Mouse (Mus musculus): ENCODE measurements at regions not wholly inside any gene's neighbourhood (a gene's known extent, or its start where the extent isn't known, plus 50 kb on each side); places are given as distances from the start of the nearest gene placed in this dataset.

GRCm38 (mm10) chr6:66224164-66224903 is 271.9 kb downstream of the 4930544G11Rik start:
- DNase-seq (ENCODE audit: extremely low spot score in 1 of 2, low spot score in 1 of 2), result no peak

- no peak for DNase-seq (ENCODE audit: extremely low spot score in 1 of 2, low spot score in 1 of 2)
These were observed 284.0 kb downstream of the 4930544G11Rik start for GRCm38 (mm10) chr6:66236368-66236767.

- no peak for DNase-seq (ENCODE audit: extremely low spot score in 1 of 2, low spot score in 1 of 2)
These were observed 279.8 kb upstream of the Mad2l1 start for GRCm38 (mm10) chr6:66255378-66255777.

- DNase-seq (ENCODE audit: extremely low spot score in 1 of 2, low spot score in 1 of 2), result no peak
These were observed 271.8 kb upstream of the Mad2l1 start for GRCm38 (mm10) chr6:66263429-66263828.

GRCm38 (mm10) chr6:66263918-66264317 is 271.3 kb upstream of the Mad2l1 start:
- no peak for DNase-seq (ENCODE audit: extremely low spot score in 1 of 2, low spot score in 1 of 2)

- no peak for DNase-seq (ENCODE audit: extremely low spot score in 1 of 2, low spot score in 1 of 2)
These were observed 266.8 kb upstream of the Mad2l1 start for GRCm38 (mm10) chr6:66268427-66268826.

- DNase-seq (ENCODE audit: extremely low spot score in 1 of 2, low spot score in 1 of 2), result no peak
These were observed 263.6 kb upstream of the Mad2l1 start for GRCm38 (mm10) chr6:66271414-66272206.

- no peak for DNase-seq (ENCODE audit: extremely low spot score in 1 of 2, low spot score in 1 of 2)
These were observed 263.0 kb upstream of the Mad2l1 start for GRCm38 (mm10) chr6:66272216-66272615.

DNA sequence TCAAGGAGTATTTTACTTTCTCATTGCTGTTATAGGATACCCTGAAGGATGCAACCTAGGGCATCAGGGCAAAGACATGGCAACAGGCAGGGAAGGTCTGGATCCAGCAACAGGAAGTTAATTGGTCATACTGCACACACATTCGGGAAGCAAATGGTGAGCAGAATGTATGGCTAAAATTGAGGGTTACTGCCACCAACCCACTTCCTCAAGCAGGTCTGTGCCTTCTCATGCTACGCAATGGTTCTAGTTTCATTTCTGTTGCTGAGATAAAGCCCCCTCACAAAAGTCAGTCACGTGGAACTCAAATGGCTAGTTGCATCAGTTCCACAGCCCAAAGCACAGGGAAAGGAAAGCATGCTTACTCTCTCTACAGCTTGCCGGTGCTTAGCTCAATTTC is 260.5 kb upstream of the Mad2l1 start:
- DNase-seq (ENCODE audit: extremely low spot score in 1 of 2, low spot score in 1 of 2), result no peak

- DNase-seq (ENCODE audit: extremely low spot score in 1 of 2, low spot score in 1 of 2), result no peak
These were observed 254.5 kb upstream of the Mad2l1 start for GRCm38 (mm10) chr6:66280701-66281100.

DNA sequence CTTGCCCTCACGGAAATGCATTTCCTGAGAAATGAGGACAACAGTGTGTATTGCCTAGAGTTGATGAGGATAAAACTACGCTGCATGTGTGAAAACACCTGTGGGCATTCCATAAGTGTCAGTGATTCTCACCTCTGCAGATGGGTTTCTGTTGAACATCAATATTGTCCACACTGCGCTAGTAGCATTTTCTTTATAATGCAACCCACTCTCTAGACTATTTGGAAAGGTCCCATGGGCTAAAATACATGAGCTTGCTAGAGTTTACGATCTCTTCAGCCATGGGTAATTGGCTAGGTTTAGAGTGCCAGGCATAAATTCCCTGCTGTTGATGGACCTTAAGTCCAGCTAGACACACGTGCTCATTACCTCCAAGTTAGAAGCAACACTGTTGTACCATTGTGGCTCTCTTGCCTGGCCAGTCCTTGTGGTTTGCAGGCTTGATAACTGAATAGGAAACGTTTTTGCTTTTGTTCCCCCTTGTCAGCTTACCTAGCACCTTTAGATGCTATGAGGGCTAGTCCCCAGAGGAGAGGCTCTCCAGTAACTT is 252.5 kb upstream of the Mad2l1 start:
- DNase-seq (ENCODE audit: extremely low spot score in 1 of 2, low spot score in 1 of 2), result no peak

DNA sequence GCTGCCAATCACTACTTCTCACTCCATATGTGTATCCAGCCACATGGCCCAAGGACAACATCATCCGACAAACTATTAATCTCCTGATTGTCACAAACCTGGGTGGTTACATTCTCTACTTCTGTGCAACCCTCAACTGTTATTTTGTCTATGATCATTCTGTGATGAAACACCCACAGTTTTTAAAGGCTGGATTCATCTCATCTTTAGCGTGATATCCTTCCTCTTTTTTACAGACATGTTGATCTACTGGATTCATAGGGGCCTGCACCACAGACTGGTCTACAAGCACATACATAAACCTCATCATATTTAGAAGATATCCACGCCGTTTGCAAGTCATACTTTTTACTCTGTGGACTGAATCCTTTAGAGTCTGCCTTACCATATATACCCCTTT is 251.7 kb upstream of the Mad2l1 start:
- no peak for DNase-seq (ENCODE audit: extremely low spot score in 1 of 2, low spot score in 1 of 2)

- no peak for DNase-seq (ENCODE audit: extremely low spot score in 1 of 2, low spot score in 1 of 2)
These were observed 247.6 kb upstream of the Mad2l1 start for GRCm38 (mm10) chr6:66287607-66288006.

DNA sequence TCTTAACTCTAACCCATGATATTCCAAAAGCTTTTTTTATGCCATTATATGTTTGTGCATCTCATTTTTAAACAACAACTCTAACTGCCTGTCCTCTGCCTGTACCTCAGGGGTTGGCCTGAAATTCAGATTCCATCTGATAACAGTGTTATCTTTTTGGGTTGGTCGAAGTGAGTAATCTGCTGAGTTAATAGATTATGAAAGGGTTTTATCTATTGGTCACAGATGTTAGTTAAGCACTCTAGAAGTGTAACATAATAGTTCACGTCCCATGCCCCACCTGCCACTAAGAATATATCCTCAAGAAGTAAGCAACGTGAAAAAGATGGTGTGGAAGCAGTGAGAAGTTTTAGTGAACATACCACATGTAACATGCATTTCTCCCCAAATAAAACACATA is 246.0 kb upstream of the Mad2l1 start:
- no peak for DNase-seq (ENCODE audit: extremely low spot score in 1 of 2, low spot score in 1 of 2)

GRCm38 (mm10) chr6:66291576-66291975 is 243.6 kb upstream of the Mad2l1 start:
- no peak for DNase-seq (ENCODE audit: extremely low spot score in 1 of 2, low spot score in 1 of 2)

DNA sequence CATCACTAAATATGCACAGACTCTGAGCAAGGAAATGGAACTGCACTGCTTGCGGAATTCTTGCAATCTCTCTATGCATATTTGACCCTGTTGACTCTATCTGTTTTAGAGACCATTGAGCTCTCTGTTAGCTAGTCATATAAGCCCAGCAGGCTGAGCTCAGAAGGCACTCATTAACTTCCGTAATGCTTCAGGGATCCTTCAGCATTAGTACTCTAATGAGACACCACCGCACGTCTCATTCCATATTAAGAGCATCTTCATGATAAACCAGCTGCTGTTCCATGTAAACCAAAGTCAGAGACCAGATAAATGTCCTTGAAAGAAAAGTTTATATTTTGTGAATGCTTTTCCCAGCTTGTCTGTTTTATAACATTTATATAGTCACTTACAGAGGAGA is 237.1 kb upstream of the Mad2l1 start:
- DNase-seq (ENCODE audit: extremely low spot score in 1 of 2, low spot score in 1 of 2), result no peak

DNA sequence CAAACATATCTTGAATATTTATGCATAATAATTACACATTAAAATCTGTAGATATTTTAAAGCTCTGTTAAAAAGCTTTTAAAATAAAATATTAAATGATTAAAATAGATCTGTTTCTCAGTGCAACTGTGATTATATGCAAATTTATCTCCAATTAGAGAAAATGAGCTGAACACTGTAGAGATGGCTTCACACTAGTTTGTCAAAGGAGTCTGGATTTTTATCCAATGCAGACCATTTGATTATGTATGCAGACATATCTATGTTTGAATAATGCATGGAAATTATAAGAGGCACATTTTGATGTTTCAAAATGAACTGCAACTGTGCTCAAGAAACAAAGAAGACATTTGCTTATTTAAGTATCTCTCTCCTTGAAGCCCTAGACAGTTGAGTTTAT is 235.0 kb upstream of the Mad2l1 start:
- no peak for DNase-seq (ENCODE audit: extremely low spot score in 1 of 2, low spot score in 1 of 2)

GRCm38 (mm10) chr6:66344848-66345247 is 190.3 kb upstream of the Mad2l1 start:
- no peak for DNase-seq (ENCODE audit: extremely low spot score in 1 of 2, low spot score in 1 of 2)

DNA sequence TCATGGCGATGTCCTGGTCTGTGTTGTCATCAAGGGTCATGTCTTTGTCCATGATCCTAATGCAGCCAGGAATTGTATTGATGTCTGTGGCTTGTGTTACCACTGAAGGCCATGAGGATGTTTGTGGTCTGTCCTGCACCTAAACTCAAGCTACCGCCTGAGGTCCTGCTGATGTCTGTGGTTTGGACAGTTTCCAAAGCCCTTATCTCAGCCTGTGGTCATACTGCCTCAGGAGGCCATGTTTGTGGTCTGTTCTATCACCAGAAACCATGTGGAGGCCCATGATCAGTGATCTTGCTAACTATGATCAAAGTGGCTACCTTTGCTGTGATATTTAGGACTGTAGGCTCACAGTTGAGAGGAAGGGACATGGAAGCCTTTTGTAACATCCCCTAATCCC is 187.8 kb upstream of the Mad2l1 start:
- no peak for DNase-seq (ENCODE audit: extremely low spot score in 1 of 2, low spot score in 1 of 2)

GRCm38 (mm10) chr6:66361130-66361529 is 174.1 kb upstream of the Mad2l1 start:
- DNase-seq (ENCODE audit: extremely low spot score in 1 of 2, low spot score in 1 of 2), result peak in 1 of 2 experiments; percentile 5

- DNase-seq (ENCODE audit: extremely low spot score in 1 of 2, low spot score in 1 of 2), result no peak
These were observed 167.9 kb upstream of the Mad2l1 start for GRCm38 (mm10) chr6:66367263-66367662.

All from layer of hippocampus, postnatal 25 days (tissue).